Mouse (Mus musculus) heart, postnatal 0 days (tissue): ENCODE results near the gene Pnpla8.

Experiments
- CTCF ChIP-seq: IDR thresholded peaks from 2 replicates; pipeline ENCODE4 v1.5.1; 2016; ENCODE audit warnings: antibody characterized with exemption, control low read depth, low read depth
- EP300 ChIP-seq: IDR thresholded peaks from 2 replicates; pipeline ENCODE4 v1.6.1; 2016; ENCODE audit warnings: antibody characterized with exemption, low read depth

GRCm38 (mm10) chr12:44267196-44267595 is 46.0 kb downstream of the Pnpla8 start:
- TF ChIP-seq CTCF (no peak), EP300 (no peak)
